ENCODE assay signal across 25 mouse cellular contexts in the genomic region with DNA sequence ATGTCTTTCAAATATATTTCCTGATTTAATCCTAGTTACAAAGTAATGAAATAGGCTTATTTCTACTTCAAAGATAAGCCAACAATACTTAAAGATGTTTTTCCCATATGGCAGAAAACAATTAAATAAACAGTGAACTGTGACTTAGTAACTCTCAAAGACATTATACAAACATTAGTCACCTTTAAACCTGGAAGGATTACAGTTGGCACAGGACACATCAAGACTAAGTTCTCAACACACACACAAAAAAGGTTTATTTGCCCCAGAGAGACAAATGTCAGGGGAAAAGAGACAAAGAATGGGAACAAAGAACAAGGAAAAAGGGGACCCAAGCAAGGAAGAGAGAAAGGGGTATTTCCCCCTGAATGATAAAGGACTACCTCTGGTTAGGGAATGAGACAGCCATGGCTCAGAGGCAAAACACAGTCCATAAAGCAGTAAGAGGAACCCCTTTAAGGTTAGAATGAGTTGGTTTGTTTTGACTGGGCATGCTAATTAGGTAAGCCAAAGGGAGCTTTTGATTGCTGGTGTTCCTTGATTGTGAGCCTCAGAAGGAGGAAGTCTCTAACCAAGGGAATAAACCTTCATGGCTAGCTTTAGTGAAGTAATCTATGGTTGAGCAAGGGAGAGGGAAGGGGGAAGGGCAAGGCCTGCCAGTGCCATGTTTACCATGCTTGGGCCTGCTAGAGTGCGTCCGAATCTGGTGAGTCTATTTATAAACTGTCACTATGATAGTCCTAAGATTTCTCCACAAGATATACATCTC.
DNase-seq lines count a peak whose midpoint lies in the region; ATAC-seq and TF ChIP-seq lines count a peak whose summit lies in the region.
"Had no signal": no experiment of that assay in that cellular context is flagged by ENCODE, and none has a peak within 500 bp of the region (broad histone marks: within the 10 kb centered on the region; RNA-seq: fewer than 3 reads in every experiment).

No protein-coding gene starts in this region.

- TF ChIP-seq EP300 in lung, postnatal 0 days (IDR thresholded peaks at IDR 0.05): no peak

- DNase-seq in adrenal gland, postnatal 10 days: peak; percentile 19
- no peak for DNase-seq in adrenal gland, adult (ENCODE audit: inconsistent age in 2 of 2, low spot score in 1 of 2)
- peak; percentile 15 for DNase-seq in lung, postnatal 0 days (ENCODE audit: low spot score)
- DNase-seq in lung, adult 2 months: no peak
- DNase-seq in thymus, postnatal 4 days: no peak
- DNase-seq: adrenal gland, adult 8-10 months; cerebellum, postnatal 10 days; forebrain, postnatal 0 days; gastrocnemius, postnatal 14 days; heart, adult 18-20 months; heart, postnatal 10 days; kidney, adult 9 months; kidney, postnatal 14 days; layer of hippocampus, postnatal 36 days; liver, embryonic 13.5 days; midbrain, embryonic 14.5 days had no signal

- no peaks in the 10 kb centered on the region for H3K36me3 ChIP-seq in lung, postnatal 0 days (ENCODE audit: insufficient read depth, low read length)
- H3K36me3 ChIP-seq: embryonic facial prominence, embryonic 12.5 days; heart, embryonic 12.5 days; hindbrain, embryonic 13.5 days; liver, embryonic 13.5 days; lung, embryonic 15.5 days; neural tube, embryonic 13.5 days had no signal

- no peak for TF ChIP-seq POLR2A in lung, adult 2 months (IDR thresholded peaks at IDR 0.05; ENCODE audit: borderline replicate concordance, extremely low read depth, low read depth, low read length)

- H3K4me1 ChIP-seq in lung, postnatal 0 days (ENCODE audit: insufficient read depth, low read depth, low read length): no peaks in the 10 kb centered on the region
- H3K4me1 ChIP-seq in lung, adult 2 months (ENCODE audit: control insufficient read depth, insufficient read depth, low read length): no peaks in the 10 kb centered on the region
- H3K4me1 ChIP-seq: embryonic facial prominence, embryonic 12.5 days; heart, embryonic 12.5 days; hindbrain, embryonic 13.5 days; liver, embryonic 13.5 days; lung, embryonic 15.5 days; neural tube, embryonic 13.5 days had no signal

- no peak overlapping the region for H3K9ac ChIP-seq in lung, postnatal 0 days (replicated peaks; ENCODE audit: low read depth)
- H3K9ac ChIP-seq: embryonic facial prominence, embryonic 12.5 days; forebrain, postnatal 0 days; heart, embryonic 12.5 days; hindbrain, embryonic 13.5 days; liver, embryonic 13.5 days; lung, embryonic 15.5 days; neural tube, embryonic 13.5 days had no signal

- H3K4me3 ChIP-seq in lung, postnatal 0 days (ENCODE audit: low read depth, low read length): no peak overlapping the region
- H3K4me3 ChIP-seq in lung, adult 2 months (replicated peaks; ENCODE audit: extremely low read depth, low read depth, low read length): no peak overlapping the region
- H3K4me3 ChIP-seq: embryonic facial prominence, embryonic 12.5 days; heart, embryonic 12.5 days; hindbrain, embryonic 13.5 days; liver, embryonic 13.5 days; lung, embryonic 15.5 days; neural tube, embryonic 13.5 days had no signal

- H3K9me3 ChIP-seq in lung, postnatal 0 days (ENCODE audit: low read length): no peaks in the 10 kb centered on the region
- H3K9me3 ChIP-seq: embryonic facial prominence, embryonic 12.5 days; heart, embryonic 12.5 days; hindbrain, embryonic 13.5 days; liver, embryonic 13.5 days; lung, embryonic 15.5 days; neural tube, embryonic 13.5 days had no signal

- H3K27me3 ChIP-seq in lung, postnatal 0 days (replicated peaks; ENCODE audit: insufficient read depth, low read length): no peaks in the 10 kb centered on the region
- H3K27me3 ChIP-seq: embryonic facial prominence, embryonic 12.5 days; heart, embryonic 12.5 days; hindbrain, embryonic 13.5 days; liver, embryonic 13.5 days; lung, embryonic 15.5 days; neural tube, embryonic 13.5 days had no signal

- WGBS in lung, postnatal 0 days: 65% methylated on average over 2 of the region's 2 CpGs
- 77% methylated on average over 2 of the region's 2 CpGs for WGBS in lung, adult 2 months

- no peak overlapping the region for H3K4me2 ChIP-seq in lung, postnatal 0 days (replicated peaks; ENCODE audit: low read depth, low read length)
- H3K4me2 ChIP-seq: embryonic facial prominence, embryonic 12.5 days; heart, embryonic 12.5 days; hindbrain, embryonic 13.5 days; liver, embryonic 13.5 days; lung, embryonic 15.5 days; neural tube, embryonic 13.5 days had no signal

- TF ChIP-seq CTCF in lung, postnatal 0 days (IDR thresholded peaks at IDR 0.05): no peak
- no peak for TF ChIP-seq CTCF in lung, adult 2 months (IDR thresholded peaks at IDR 0.05; ENCODE audit: insufficient read depth, low read length)

- no peak for ATAC-seq in lung, postnatal 0 days
- ATAC-seq in common myeloid progenitor, adult 5-6 weeks (replicated peaks; ENCODE audit: low read depth, poor library complexity, severe bottlenecking): peak; percentile 56; the same call in 1 of the 2 replicates
- ATAC-seq in megakaryocyte progenitor cell, adult 5-6 weeks (replicated peaks; ENCODE audit: poor library complexity): peak; percentile 93
- no peak for ATAC-seq in erythroid progenitor cell, adult 5-6 weeks (replicated peaks; ENCODE audit: low FRiP score, poor library complexity, severe bottlenecking)
- ATAC-seq: CD4-positive, CD25-positive, alpha-beta regulatory T cell, adult 4 months; forebrain, postnatal 0 days had no signal

- no peak overlapping the region for H3K27ac ChIP-seq in lung, postnatal 0 days (ENCODE audit: low read length)
- H3K27ac ChIP-seq: embryonic facial prominence, embryonic 12.5 days; hindbrain, embryonic 13.5 days; liver, embryonic 13.5 days; lung, embryonic 15.5 days; neural tube, embryonic 13.5 days had no signal

Comparison
In these comparisons a context has a peak if more than half of its experiments do, and no peak if none do; other contexts are left out.
1. DNase-seq: peak in adrenal gland, postnatal 10 days (single experiment) and lung, postnatal 0 days (single experiment); none in adrenal gland, adult (0 of 2), lung, adult 2 months (single experiment) and thymus, postnatal 4 days (single experiment).
2. ATAC-seq: peak in common myeloid progenitor, adult 5-6 weeks (single experiment) and megakaryocyte progenitor cell, adult 5-6 weeks (single experiment); none in lung, postnatal 0 days (single experiment) and erythroid progenitor cell, adult 5-6 weeks (single experiment).